Mouse (Mus musculus): ENCODE data around the gene Gucy2c.

- no peak for TF ChIP-seq GATA1 (IDR thresholded peaks at IDR 0.05; ENCODE audit: borderline replicate concordance, low read length)
- no peak for TF ChIP-seq FLI1 (IDR thresholded peaks at IDR 0.05; ENCODE audit: low read length)
Observed at GRCm38 (mm10) chr6:136660831-136661705, 120.5 kb downstream of the Gucy2c start.

All from megakaryocyte, embryonic 14.5 days (primary cell).